Mouse (Mus musculus) right cerebral cortex, postnatal 14 days (tissue): Measurements from ENCODE around the gene Fibin.

Experiments used
- DNase-seq: peaks from one replicate; pipeline ENCODE4 v3.0.0; 2022

Fibin gene

GRCm38 (mm10) chr2:110362432-110363283 lies at the start of gene Fibin:
TSS of gene Fibin (minus strand) at chr2:110363183.
- DNase-seq, result peak; percentile 42

GRCm38 (mm10) chr2:110411428-110411827 lies 48.4 kb upstream of the Fibin start:
- peak; percentile 31 for DNase-seq

DNA sequence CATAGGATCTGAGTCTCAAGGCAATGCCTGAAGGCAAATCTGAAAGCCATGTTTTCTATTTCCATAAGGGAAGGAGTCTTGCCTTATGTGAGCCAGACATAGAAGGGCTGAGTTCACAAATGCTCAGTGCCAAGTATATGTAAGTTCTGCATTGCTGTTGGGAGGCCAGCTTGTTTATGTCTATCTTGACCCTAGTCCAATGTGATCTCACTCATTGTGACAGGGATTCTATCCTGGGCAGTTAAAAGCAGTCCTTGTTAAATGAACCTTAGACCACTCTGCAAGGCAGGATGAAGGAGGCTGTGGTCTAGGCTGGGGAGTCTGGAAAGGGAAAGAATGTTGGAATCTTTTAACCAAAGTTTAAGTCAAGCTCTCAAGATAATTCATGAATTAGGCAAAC lies 45.8 kb upstream of the Fibin start:
- DNase-seq, result no peak

- no peak for DNase-seq
These were observed 29.8 kb upstream of the Fibin start for GRCm38 (mm10) chr2:110392714-110393336.

- DNase-seq, result no peak
These were observed 27.9 kb upstream of the Fibin start for GRCm38 (mm10) chr2:110390736-110391409.

- DNase-seq, result no peak
These were observed 16.8 kb upstream of the Fibin start for GRCm38 (mm10) chr2:110379811-110380210.

GRCm38 (mm10) chr2:110376660-110377059 lies 13.7 kb upstream of the Fibin start:
- no peak for DNase-seq

GRCm38 (mm10) chr2:110375475-110375874 lies 12.5 kb upstream of the Fibin start:
- no peak for DNase-seq

GRCm38 (mm10) chr2:110373186-110373585 lies 10.2 kb upstream of the Fibin start:
- DNase-seq, result no peak

DNA sequence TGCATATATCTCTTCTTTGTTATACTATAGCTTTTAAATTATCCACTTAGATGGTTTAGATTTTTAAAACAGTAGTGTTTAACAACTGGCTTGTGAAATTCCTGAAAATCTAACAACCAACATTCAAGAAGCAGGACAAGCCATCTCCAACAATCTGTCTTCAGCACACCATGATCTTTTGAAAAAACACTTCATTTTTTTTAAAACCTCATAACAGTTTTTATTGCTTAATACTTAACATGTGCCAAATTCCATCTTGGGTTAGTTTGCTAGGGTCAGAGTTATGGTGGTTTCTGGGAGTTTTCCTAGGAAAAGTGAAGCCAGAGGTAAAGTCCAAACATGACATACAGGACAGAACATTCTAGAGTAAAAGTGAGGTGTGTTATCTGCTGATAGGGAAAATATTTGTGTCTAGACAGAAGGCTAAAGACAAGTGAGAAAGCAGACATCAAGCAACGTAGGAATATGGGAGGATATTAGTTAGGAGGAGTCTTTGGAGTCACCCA lies 4.5 kb upstream of the Fibin start:
- DNase-seq, result no peak

DNA sequence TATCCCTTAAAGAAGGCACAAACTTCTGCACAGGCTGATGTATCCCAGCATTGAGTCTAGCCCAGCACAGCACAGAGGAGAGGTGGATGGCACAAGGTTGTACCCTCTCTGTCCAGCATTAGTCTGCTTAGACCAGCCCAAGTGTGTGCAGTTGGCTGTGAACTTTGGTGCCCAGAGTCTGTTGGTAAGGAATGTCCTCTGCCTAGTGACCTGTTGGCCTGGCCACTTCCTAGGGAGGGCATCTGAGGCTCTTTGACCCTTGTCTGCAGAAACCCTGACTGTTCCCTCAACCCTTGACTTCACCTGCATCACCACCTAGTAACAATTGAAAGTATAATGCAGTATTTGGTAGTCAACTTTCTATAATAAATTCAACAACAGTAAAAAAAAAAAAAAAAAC lies 2.4 kb upstream of the Fibin start:
- no peak for DNase-seq

DNA sequence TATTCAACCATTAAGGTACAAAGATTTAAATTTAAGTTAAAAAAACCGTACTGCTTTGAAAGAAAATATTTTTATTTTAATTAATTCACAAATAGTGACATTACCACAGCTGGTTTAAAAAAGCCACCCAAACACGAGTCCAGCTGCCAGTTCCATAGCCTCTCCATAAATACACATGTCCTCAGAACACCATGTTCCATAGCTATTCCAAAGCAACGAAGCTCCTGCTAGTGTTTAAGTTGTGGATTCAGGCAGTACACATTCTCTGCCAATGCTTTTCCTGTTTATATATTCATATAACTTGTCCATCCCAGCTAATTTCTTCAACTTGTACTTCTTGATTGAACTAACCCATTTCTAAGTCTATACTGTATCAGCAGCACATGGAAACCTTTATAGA lies 872 bp upstream of the Fibin start:
- no peak for DNase-seq

DNA sequence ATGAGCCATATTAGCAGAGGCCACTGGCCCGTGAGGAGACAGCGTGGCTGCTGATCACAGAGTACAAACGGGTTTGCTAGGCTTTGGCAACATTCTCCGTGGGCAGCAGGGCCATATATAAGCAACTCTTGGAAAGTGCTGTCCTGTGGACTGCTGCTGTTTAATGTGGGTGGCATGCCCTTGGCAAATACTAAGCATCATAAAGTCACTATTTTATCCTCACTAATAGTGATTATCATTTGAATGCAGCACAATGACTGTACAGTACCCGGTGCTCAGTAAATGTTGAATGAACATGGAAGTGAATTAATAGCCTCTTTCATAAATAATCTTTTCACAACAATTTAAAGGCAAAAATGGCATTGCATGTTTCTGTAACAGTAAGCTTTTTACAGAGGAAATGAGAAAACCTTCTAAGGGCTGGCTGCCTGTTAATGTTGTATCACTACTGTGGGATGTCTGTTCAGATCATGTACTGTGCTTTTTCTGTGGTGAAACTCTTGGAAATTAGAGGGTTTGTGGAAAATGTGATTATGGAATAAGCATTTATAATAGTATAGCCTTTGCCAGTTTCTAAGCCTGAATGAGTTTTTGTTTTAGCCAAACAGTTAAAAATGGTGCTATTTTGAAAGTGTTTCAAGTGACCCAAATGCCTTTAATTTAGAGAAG lies 9.5 kb downstream of the Fibin start:
- DNase-seq, result no peak

GRCm38 (mm10) chr2:110351843-110352251 lies 11.1 kb downstream of the Fibin start:
- no peak for DNase-seq

DNA sequence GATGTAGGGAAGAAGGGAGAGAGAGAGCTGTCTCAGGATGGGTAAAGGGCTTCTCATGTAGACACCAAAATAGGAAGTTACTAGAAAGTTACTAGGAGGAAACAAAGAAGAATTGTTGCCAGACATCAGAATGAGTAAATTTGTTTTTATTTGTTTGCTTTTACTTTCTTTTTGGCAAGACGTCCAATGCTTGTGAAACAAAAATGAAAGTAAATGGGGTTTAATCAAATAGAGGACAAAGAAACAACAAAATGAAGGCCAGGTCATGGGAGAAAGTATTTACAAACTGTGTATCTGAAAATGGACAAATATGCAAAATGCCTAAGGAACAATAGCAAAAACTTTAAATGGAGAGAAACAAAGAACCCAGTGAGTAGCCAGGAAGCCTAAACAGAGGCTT lies 11.6 kb downstream of the Fibin start:
- no peak for DNase-seq

DNA sequence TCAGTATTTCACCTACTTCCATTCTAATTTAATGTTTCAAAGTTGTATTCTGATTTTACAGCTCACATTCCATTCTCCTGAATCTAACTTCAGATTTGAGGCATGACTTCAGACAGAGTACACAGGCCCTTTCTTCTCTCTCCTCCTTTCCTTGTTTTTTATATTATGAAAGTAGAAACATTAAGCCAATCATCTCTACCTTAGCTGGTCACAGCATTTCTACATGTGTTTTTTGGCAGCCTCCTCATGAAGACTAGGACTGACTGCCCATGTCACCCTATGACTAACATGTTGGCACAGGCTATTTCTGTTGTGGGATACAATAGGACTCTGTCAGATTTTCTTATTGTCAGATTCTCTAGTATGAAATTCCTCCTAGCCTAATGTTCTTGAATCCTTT lies 34.0 kb downstream of the Fibin start:
- DNase-seq, result no peak

- DNase-seq, result no peak
These were observed 43.0 kb downstream of the Fibin start for GRCm38 (mm10) chr2:110319949-110320348.

- DNase-seq, result no peak
These were observed 43.7 kb downstream of the Fibin start for GRCm38 (mm10) chr2:110319266-110319665.

- DNase-seq, result no peak
These were observed 44.3 kb downstream of the Fibin start for GRCm38 (mm10) chr2:110318719-110319118.

DNA sequence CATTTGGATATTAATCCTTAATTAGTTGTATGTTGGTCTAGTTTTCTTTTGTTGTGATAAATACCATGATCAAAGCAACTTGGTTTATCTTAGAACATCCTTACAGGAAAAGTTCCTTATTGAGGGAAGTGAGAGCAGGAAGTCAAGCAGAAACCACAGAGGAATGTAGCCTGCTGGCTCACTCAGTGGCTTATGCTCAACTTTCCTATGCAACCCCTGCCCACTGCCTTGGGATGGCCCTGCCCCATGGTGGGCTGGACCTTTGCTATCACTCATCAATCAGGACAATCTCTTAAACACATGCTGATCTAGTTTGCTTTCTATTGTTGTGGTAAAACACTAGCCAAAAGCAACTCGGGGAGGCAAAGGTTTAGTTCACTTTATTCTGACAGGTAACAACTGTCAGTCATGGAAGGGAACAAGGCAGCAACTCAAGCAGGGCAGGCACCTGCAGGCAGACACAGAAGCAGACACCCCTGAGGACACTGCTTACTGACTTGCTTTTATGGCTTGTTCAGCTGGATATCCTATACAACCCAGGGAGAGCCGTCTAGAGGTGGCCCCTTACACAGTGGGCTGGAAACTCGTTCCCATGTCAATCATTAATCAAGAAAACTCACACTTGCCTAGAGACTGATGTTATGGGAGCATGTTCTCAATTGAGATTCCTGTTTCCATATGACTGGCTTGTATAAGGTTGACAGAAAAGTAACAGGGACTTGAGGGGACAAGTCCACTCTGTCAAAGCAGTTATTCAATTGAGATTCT lies 46.7 kb downstream of the Fibin start:
- DNase-seq, result no peak

DNA sequence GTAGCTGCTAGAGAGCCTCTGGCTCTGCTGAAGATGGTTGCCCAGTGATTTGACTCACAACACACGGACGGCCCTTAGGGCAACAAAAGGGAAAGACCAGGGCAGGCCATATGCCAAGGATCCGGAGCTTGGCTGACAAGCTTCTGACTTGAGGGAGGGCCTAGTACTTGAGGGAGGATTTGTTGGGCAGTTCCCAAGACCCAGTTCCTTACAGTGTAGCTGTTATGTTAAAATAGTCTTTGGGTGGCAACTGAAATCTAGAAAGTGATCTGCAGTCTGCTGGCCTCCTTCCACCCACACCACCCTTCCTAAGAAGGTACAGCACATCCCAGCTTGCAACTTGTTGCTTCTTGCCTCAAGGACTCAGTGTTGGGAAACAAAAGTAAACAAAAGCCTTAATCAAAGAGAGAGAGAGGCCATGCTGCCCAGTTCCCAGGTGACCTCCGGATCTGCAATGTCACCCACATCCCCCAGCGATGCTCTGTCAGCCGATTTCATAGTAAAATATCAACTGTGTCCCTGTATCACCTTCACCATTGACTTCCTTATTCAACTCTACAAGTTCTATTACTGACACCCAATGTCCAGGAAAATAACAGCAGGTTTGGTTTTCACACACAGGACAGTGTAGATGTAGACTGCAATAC lies 48.4 kb downstream of the Fibin start, which contains the start of gene Bbox1:
Gene Bbox1, minus strand, starts transcription at position 52 of the 647 bp plus-strand sequence.
- no peak for DNase-seq

DNA sequence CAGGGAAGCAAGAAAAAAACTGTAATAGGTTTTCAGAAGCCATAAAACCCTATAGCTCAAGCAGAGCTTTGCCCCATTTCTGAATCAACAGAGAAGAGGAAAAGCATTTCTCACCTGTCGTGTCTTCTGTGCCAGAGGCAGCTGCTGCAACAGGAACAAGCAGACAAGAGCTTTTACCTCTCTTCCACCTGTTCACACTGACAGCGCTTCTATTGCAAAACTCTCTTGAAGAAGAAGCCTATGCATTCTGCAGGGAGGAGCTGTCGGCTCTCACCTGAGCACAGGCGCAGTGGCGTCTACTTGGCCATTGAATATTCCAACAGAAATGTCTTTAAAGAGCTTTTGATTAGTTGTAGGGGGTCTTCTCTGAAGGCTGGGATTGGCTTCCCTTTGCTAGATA lies 48.9 kb downstream of the Fibin start:
- DNase-seq, result no peak
